Mouse (Mus musculus) mesoderm, embryonic 11.5 days (tissue): ENCODE measurements around the gene Hspg2.

ENCODE experiments used
- DNase-seq: peaks from one replicate; pipeline ENCODE4 v3.0.0-alpha.2; 2012; ENCODE audit warnings: low read depth, low spot score

Gene Hspg2

DNA sequence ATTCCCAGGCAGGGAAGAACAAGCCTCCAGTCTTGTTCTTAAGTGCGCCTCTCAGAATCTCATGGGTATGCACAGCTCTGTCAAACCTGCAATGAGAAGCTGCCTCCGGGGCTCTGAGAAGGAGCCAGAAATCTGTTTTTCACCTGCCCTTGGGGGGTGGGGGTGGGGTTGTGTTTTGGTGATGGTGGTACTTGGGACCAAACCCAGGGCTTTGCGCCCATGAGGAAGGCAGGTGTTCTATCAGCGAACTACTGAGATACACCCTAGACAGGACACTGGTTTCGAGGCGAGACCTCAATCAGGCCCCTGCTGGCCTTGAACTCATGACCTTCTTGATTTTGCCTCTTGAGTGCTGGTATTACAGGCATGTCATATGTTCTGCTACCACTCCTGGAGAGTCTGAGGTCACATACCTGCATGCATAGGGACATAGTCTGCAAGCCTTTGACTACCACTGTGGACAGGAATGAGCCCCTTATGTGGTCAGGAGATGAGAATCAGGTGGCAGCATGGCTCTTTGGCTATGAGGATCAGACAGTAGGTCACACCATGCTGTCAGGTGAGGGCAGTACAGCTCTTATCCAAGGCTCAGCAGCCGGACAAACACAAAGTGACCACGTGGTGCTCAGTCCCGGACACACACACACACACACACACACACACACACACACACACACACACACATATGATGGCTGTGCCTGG, 30.5 kb downstream of the Hspg2 start:
- DNase-seq, result no peak

- no peak for DNase-seq
These were observed 31.6 kb downstream of the Hspg2 start for GRCm38 (mm10) chr4:137500149-137500548.

DNA sequence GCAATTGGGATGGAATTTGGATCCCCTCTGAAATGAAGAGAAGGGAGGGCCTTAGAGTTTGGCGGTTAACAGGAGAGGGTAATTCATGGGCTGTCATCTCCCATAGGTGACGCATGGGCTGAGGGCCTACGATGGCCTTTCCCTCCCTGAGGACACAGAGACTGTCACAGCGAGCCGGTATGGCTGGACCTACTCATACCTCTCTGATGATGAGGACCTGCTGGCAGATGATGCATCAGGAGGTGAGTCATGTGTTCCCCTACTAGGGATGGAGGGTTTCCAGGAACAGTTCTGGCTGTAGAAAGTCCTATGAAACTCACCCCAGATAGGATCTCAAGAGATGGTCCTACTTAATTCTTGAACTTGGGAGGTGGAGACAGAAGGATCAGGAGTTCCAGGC, 32.4 kb downstream of the Hspg2 start:
- DNase-seq, result no peak

DNA sequence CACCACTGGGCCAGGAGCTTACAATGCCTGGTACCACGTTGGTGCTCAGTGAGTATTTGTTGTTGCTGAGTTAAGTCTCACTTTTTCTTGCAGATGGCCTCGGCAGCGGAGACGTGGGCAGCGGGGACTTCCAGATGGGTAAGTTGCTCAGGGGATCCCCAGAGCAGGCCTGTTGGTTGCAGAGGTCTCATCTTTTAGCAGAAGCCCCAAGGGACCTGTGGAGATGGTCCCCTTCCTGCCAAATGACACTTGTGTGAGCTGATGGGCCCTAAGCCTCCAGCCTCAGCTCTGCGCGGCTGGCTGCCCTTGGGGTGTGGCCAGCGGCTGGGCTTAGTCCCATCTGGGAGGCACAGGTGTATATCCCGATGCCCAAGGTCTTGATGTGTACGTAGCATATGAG, 33.6 kb downstream of the Hspg2 start:
- no peak for DNase-seq

DNA sequence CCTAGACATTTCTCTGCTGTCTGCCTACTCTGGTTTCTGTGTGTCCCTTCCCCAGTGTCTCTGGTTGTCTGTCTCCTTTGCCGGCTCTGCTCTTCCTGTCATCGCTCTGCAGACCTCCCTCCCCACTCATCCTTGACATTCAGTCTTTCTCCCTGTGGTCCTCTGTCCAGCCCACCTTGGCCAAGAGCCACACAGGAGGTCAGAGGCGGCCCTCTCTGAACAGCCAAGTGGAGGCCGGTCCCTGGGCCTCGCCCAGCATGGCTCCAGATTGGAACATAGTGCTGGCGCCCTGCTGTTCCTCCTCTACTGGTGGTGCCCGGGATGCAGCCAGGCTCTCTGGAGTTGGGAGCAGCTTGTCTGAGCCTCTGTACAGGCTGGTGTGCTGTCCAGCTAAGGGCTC, 34.2 kb downstream of the Hspg2 start:
- no peak for DNase-seq

GRCm38 (mm10) chr4:137503509-137503971, 35.0 kb downstream of the Hspg2 start:
- DNase-seq, result no peak

GRCm38 (mm10) chr4:137506629-137507028, 38.1 kb downstream of the Hspg2 start:
- no peak for DNase-seq

- no peak for DNase-seq
These were observed 41.0 kb downstream of the Hspg2 start for GRCm38 (mm10) chr4:137509528-137509927.

DNA sequence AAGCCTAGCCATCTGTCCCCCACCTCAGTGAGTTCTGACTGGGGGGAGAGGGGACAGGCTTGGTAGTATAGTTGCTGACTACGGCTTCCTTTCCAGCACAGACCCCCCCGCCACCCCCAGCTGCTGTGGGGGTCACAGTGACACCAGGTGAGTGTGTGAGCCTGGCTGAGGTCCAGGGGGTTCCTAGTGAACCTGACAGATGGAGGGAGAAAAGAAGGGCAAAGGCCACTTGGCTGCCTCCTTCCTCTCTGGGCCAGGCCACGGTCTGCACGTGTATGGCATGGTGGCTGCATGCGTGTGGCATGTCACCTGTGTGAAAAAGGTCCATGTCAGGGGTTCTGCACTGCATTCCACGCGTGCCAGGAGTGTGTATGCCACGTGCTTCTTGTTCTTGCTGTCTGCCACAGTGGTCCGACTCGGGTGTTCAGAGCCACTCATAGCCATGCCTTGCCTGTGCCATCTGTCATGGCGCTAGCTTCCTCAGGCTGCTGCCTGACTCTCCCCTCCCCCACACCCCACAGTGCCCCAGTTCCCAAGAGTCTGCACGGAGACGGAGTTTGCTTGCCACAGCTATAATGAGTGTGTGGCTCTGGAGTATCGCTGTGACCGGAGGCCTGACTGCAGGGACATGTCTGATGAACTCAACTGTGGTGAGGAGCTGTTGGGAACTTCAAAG, 41.6 kb downstream of the Hspg2 start:
- DNase-seq, result no peak

- DNase-seq, result no peak
These were observed 44.3 kb downstream of the Hspg2 start for GRCm38 (mm10) chr4:137512897-137513296.

DNA sequence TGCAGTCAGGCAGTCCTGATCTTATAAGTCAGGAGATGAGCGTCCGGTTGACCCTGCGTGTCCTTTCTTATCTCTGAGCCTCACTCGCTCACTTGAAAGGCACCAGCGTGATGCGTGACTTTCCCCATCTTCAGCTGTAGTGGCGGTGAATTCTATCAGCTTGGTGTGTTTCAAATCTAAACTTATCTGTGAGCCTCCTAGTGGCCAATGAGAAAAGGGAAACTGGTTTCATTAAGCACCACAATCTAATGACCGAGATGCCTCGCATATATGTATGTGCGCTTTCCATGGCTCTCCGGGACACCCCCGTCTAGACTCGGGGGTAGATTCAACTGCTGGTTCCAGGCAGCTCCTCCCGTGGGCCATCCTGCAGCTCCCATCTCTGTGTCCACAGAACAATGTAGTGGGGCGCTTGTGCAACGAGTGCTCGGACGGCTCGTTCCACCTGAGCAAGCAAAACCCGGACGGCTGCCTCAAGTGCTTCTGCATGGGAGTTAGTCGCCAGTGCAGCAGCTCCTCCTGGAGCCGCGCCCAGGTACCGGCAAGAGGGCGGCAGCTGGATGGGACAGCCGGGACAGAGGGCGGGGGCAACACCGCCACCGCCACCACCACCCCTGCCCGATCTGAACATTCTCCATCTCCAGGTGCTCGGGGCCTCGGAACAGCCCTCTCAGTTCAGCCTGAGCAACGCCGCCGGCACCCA, 49.6 kb downstream of the Hspg2 start:
- no peak for DNase-seq

DNA sequence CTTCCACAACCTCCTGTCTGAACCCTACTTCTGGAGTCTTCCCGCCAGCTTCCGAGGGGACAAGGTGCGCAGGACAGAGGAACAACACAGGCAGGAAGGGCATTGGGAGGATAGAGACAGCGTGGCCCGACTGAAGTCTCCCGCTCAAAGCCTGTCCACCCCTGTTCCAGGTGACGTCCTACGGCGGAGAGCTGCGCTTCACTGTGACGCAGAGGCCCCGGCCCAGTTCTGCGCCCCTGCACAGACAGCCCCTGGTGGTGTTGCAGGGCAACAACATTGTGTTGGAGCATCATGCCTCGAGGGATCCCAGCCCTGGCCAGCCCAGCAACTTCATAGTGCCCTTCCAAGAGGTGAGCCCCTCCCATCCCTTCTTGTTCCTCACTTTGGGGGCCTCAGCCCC, 50.2 kb downstream of the Hspg2 start:
- DNase-seq, result no peak

- DNase-seq, result no peak
These were observed 51.8 kb downstream of the Hspg2 start for GRCm38 (mm10) chr4:137520346-137520745.

DNA sequence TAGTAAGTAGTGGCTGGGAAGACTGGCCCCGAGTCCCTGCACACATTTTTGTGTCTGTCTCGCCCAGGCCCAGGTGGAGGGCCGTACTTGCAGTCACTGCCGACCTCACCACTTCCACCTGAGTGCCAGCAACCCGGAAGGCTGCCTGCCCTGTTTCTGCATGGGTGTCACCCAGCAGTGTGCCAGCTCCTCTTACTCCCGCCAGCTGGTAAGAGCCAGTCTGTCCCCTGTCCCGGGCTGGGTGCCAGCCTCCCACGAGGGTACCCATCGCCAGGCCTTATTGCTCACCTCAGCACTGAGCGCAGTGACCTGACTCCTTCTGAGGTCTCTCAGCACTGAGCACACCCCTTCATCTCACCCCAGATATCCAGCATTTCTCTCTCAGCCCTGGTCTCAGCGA, 53.4 kb downstream of the Hspg2 start:
- no peak for DNase-seq

DNA sequence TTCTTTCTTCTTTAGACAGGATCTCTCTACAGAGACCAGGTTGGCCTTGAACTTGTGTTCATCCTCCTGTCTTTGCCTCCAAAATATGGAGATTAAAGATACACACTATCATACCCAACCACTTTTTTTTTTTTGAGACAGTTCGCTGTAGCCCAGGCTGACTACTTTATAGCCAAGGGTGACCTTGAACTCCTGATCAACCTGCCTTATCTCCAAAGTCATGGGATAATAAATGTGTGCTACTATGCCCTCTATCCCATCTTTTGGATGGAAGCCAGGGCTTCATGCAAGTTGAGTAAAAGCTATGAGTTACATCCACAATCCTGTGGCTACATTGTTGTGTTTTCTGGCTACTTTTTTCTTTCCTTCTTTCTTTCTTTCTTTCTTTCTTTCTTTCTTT, 56.9 kb downstream of the Hspg2 start:
- no peak for DNase-seq

- no peak for DNase-seq
These were observed 58.8 kb downstream of the Hspg2 start for GRCm38 (mm10) chr4:137527368-137527767.

- no peak for DNase-seq
These were observed 59.3 kb downstream of the Hspg2 start for GRCm38 (mm10) chr4:137527872-137528271.

GRCm38 (mm10) chr4:137540356-137540755, 71.8 kb downstream of the Hspg2 start:
- no peak for DNase-seq

DNA sequence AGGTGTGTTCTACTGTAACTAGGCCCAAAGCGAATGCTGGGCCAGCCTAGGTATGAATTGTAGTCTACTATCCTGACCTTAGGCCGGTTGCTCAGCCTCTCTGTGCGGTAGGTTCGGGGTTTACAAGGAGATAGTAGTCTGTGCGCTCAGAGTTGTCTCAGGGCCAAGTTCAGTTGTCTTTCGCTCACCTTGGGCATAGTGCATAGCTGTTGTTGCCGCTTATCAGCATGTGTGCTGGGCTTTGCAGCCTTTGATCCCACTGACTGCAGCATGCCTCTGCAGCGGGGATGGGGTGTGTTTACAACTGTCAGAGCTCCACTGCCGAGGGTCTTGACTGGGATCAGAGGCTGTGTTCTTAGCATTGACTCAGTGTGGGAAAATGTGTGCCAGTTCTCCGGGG, 74.4 kb downstream of the Hspg2 start:
- DNase-seq, result no peak

- DNase-seq, result no peak
These were observed 77.0 kb downstream of the Hspg2 start for GRCm38 (mm10) chr4:137545568-137545967.

GRCm38 (mm10) chr4:137546003-137546525, 77.5 kb downstream of the Hspg2 start:
- DNase-seq, result peak; percentile 60

DNA sequence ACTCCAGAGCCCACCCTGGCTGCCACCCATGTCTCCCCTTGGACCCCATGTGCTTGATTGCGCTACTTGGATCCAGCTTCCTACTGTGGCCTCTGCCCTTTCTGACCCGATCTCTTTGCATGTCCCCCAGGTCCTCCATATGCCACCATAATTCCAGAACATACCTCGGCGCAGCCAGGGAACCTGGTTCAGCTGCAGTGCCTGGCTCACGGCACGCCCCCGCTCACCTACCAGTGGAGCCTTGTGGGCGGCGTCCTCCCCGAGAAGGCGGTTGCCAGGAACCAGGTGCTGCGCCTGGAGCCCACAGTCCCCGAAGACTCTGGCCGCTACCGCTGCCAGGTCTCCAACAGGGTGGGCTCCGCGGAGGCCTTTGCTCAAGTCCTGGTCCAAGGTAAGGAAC, 84.9 kb downstream of the Hspg2 start:
- DNase-seq, result no peak
